Mouse (Mus musculus): ENCODE measurements around the gene Smarca2. TPM values are rescaled to one million over a fixed set of nuclear protein-coding genes. Genes with fewer than 3 reads are reported as not detected.
A peak's percentile ranks its signal among the peaks of the same experiment; 100 is the strongest.

Gene Smarca2
- 57.2 and 90.7 TPM in 2 replicates for polyA plus RNA-seq (2014; fragmentation: Nextera tagmentation; extraction: Ambion mirVana)

- DNase-seq (ENCODE audit: low spot score) (peak; percentile 97), ATAC-seq (peak; percentile 98)
- Histone ChIP-seq H3K36me3 (ENCODE audit: control insufficient read depth, insufficient read depth, low read length) (no peaks in the 10 kb centered on the region), H3K27me3 (replicated peaks; ENCODE audit: control insufficient read depth, insufficient read depth, low read length) (no peaks in the 10 kb centered on the region), H3K27ac (ENCODE audit: low read depth, low read length) (peak within 1 kb of the TSS; percentile 92), H3K4me1 (ENCODE audit: control insufficient read depth, insufficient read depth, low read length) (peaks cover 12% of the 10 kb centered on the region), H3K9me3 (replicated peaks; ENCODE audit: control insufficient read depth, low read length) (no peaks in the 10 kb centered on the region), H3K4me3 (ENCODE audit: low read depth, low read length) (peak within 1 kb of the TSS; percentile 65), H3K9ac (ENCODE audit: low read length) (peak within 1 kb of the TSS; percentile 69), H3K4me2 (ENCODE audit: low read length) (peak within 1 kb of the TSS; percentile 100)
- 0% methylated on average over 45 of the region's 45 CpGs for WGBS
Observed at GRCm38 (mm10) chr19:26604755-26605300, at the start of gene Smarca2. TSS of gene Smarca2 (plus strand) at chr19:26605050.

- DNase-seq (ENCODE audit: low spot score), result no peak
- WGBS, result 81% methylated on average over 2 of the region's 2 CpGs
- Histone ChIP-seq H3K4me3 (ENCODE audit: low read depth, low read length) (no peak overlapping the region), H3K4me1 (ENCODE audit: control insufficient read depth, insufficient read depth, low read length) (no peaks in the 10 kb centered on the region), H3K36me3 (ENCODE audit: control insufficient read depth, insufficient read depth, low read length) (no peaks in the 10 kb centered on the region), H3K9ac (ENCODE audit: low read length) (no peak overlapping the region), H3K4me2 (ENCODE audit: low read length) (no peak overlapping the region), H3K9me3 (replicated peaks; ENCODE audit: control insufficient read depth, low read length) (no peaks in the 10 kb centered on the region), H3K27me3 (replicated peaks; ENCODE audit: control insufficient read depth, insufficient read depth, low read length) (no peaks in the 10 kb centered on the region), H3K27ac (ENCODE audit: low read depth, low read length) (no peak overlapping the region)
- ATAC-seq, result no peak
Observed at GRCm38 (mm10) chr19:26564850-26565249, 40.0 kb upstream of the Smarca2 start.

- peak; percentile 43 for DNase-seq (ENCODE audit: low spot score)
- no peaks in the 10 kb centered on the region for H3K27me3 ChIP-seq (replicated peaks; ENCODE audit: control insufficient read depth, insufficient read depth, low read length)
- no peaks in the 10 kb centered on the region for H3K9me3 ChIP-seq (replicated peaks; ENCODE audit: control insufficient read depth, low read length)
- no peak overlapping the region for H3K9ac ChIP-seq (ENCODE audit: low read length)
- no peak overlapping the region for H3K4me2 ChIP-seq (ENCODE audit: low read length)
- no peaks in the 10 kb centered on the region for H3K36me3 ChIP-seq (ENCODE audit: control insufficient read depth, insufficient read depth, low read length)
- no peak overlapping the region for H3K4me3 ChIP-seq (ENCODE audit: low read depth, low read length)
- H3K4me1 ChIP-seq (ENCODE audit: control insufficient read depth, insufficient read depth, low read length), result no peaks in the 10 kb centered on the region
- WGBS, result 70% methylated on average over 9 of the region's 9 CpGs
- no peak overlapping the region for H3K27ac ChIP-seq (ENCODE audit: low read depth, low read length)
- no peak for ATAC-seq
Observed at GRCm38 (mm10) chr19:26566109-26566508, 38.7 kb upstream of the Smarca2 start.

- no peak for DNase-seq (ENCODE audit: low spot score)
- Histone ChIP-seq H3K9me3 (replicated peaks; ENCODE audit: control insufficient read depth, low read length) (no peaks in the 10 kb centered on the region), H3K4me1 (ENCODE audit: control insufficient read depth, insufficient read depth, low read length) (no peaks in the 10 kb centered on the region), H3K4me2 (ENCODE audit: low read length) (no peak overlapping the region), H3K36me3 (ENCODE audit: control insufficient read depth, insufficient read depth, low read length) (no peaks in the 10 kb centered on the region), H3K27me3 (replicated peaks; ENCODE audit: control insufficient read depth, insufficient read depth, low read length) (no peaks in the 10 kb centered on the region), H3K4me3 (ENCODE audit: low read depth, low read length) (no peak overlapping the region), H3K27ac (ENCODE audit: low read depth, low read length) (no peak overlapping the region), H3K9ac (ENCODE audit: low read length) (no peak overlapping the region)
- no peak for ATAC-seq
- WGBS, result 76% methylated on average over 5 of the region's 5 CpGs
Observed at GRCm38 (mm10) chr19:26568236-26568635, 36.6 kb upstream of the Smarca2 start.

- no peak overlapping the region for H3K4me2 ChIP-seq (ENCODE audit: low read length)
- no peak overlapping the region for H3K9ac ChIP-seq (ENCODE audit: low read length)
- DNase-seq (ENCODE audit: low spot score) (no peak), ATAC-seq (no peak)
- 95% methylated on average over 5 of the region's 5 CpGs for WGBS
- no peak overlapping the region for H3K27ac ChIP-seq (ENCODE audit: low read depth, low read length)
- no peaks in the 10 kb centered on the region for H3K36me3 ChIP-seq (ENCODE audit: control insufficient read depth, insufficient read depth, low read length)
- H3K4me3 ChIP-seq (ENCODE audit: low read depth, low read length), result no peak overlapping the region
- H3K4me1 ChIP-seq (ENCODE audit: control insufficient read depth, insufficient read depth, low read length), result no peaks in the 10 kb centered on the region
- H3K27me3 ChIP-seq (replicated peaks; ENCODE audit: control insufficient read depth, insufficient read depth, low read length), result no peaks in the 10 kb centered on the region
- H3K9me3 ChIP-seq (replicated peaks; ENCODE audit: control insufficient read depth, low read length), result no peaks in the 10 kb centered on the region
Observed at GRCm38 (mm10) chr19:26568941-26569340, 35.9 kb upstream of the Smarca2 start.

- H3K4me2 ChIP-seq (ENCODE audit: low read length), result no peak overlapping the region
- ATAC-seq, result no peak
- no peak for DNase-seq (ENCODE audit: low spot score)
- no peak overlapping the region for H3K9ac ChIP-seq (ENCODE audit: low read length)
- H3K4me3 ChIP-seq (ENCODE audit: low read depth, low read length), result no peak overlapping the region
- no peaks in the 10 kb centered on the region for H3K36me3 ChIP-seq (ENCODE audit: control insufficient read depth, insufficient read depth, low read length)
- WGBS, result 95% methylated on average over 1 of the region's 1 CpGs
- no peaks in the 10 kb centered on the region for H3K27me3 ChIP-seq (replicated peaks; ENCODE audit: control insufficient read depth, insufficient read depth, low read length)
- H3K27ac ChIP-seq (ENCODE audit: low read depth, low read length), result no peak overlapping the region
- H3K4me1 ChIP-seq (ENCODE audit: control insufficient read depth, insufficient read depth, low read length), result no peaks in the 10 kb centered on the region
- no peaks in the 10 kb centered on the region for H3K9me3 ChIP-seq (replicated peaks; ENCODE audit: control insufficient read depth, low read length)
Observed at GRCm38 (mm10) chr19:26569461-26569860, 35.4 kb upstream of the Smarca2 start.

- Histone ChIP-seq H3K9ac (ENCODE audit: low read length) (no peak overlapping the region), H3K27me3 (replicated peaks; ENCODE audit: control insufficient read depth, insufficient read depth, low read length) (no peaks in the 10 kb centered on the region), H3K4me1 (ENCODE audit: control insufficient read depth, insufficient read depth, low read length) (no peaks in the 10 kb centered on the region), H3K4me3 (ENCODE audit: low read depth, low read length) (no peak overlapping the region), H3K36me3 (ENCODE audit: control insufficient read depth, insufficient read depth, low read length) (no peaks in the 10 kb centered on the region), H3K9me3 (replicated peaks; ENCODE audit: control insufficient read depth, low read length) (no peaks in the 10 kb centered on the region), H3K27ac (ENCODE audit: low read depth, low read length) (no peak overlapping the region), H3K4me2 (ENCODE audit: low read length) (no peak overlapping the region)
- WGBS, result 87% methylated on average over 5 of the region's 5 CpGs
- ATAC-seq (no peak), DNase-seq (ENCODE audit: low spot score) (no peak)
Observed at GRCm38 (mm10) chr19:26579645-26580044, 25.2 kb upstream of the Smarca2 start.

- H3K4me1 ChIP-seq (ENCODE audit: control insufficient read depth, insufficient read depth, low read length), result no peaks in the 10 kb centered on the region
- H3K4me3 ChIP-seq (ENCODE audit: low read depth, low read length), result no peak overlapping the region
- H3K36me3 ChIP-seq (ENCODE audit: control insufficient read depth, insufficient read depth, low read length), result no peaks in the 10 kb centered on the region
- 91% methylated on average over 1 of the region's 1 CpGs for WGBS
- no peak for ATAC-seq
- H3K4me2 ChIP-seq (ENCODE audit: low read length), result no peak overlapping the region
- H3K27ac ChIP-seq (ENCODE audit: low read depth, low read length), result no peak overlapping the region
- no peak for DNase-seq (ENCODE audit: low spot score)
- no peaks in the 10 kb centered on the region for H3K27me3 ChIP-seq (replicated peaks; ENCODE audit: control insufficient read depth, insufficient read depth, low read length)
- H3K9ac ChIP-seq (ENCODE audit: low read length), result no peak overlapping the region
- no peaks in the 10 kb centered on the region for H3K9me3 ChIP-seq (replicated peaks; ENCODE audit: control insufficient read depth, low read length)
Observed at GRCm38 (mm10) chr19:26580061-26580460, 24.8 kb upstream of the Smarca2 start.

GRCm38 (mm10) chr19:26594661-26595060 is 10.2 kb upstream of the Smarca2 start:
- Histone ChIP-seq H3K4me1 (ENCODE audit: control insufficient read depth, insufficient read depth, low read length) (no peaks in the 10 kb centered on the region), H3K27ac (ENCODE audit: low read depth, low read length) (no peak overlapping the region), H3K36me3 (ENCODE audit: control insufficient read depth, insufficient read depth, low read length) (no peaks in the 10 kb centered on the region), H3K9ac (ENCODE audit: low read length) (no peak overlapping the region), H3K4me2 (ENCODE audit: low read length) (no peak overlapping the region), H3K4me3 (ENCODE audit: low read depth, low read length) (no peak overlapping the region), H3K9me3 (replicated peaks; ENCODE audit: control insufficient read depth, low read length) (no peaks in the 10 kb centered on the region), H3K27me3 (replicated peaks; ENCODE audit: control insufficient read depth, insufficient read depth, low read length) (no peaks in the 10 kb centered on the region)
- ATAC-seq (no peak), DNase-seq (ENCODE audit: low spot score) (no peak)
